10 mouse cellular contexts compared by ENCODE assay signal in genomic region chr6:126154372-126154982, GRCm38 (mm10). TPM values are rescaled to one million over a fixed set of nuclear protein-coding genes. Genes with fewer than 3 reads are reported as not detected.
DNase-seq lines count a peak whose midpoint lies in the region; ATAC-seq and TF ChIP-seq lines count a peak whose summit lies in the region.
"Had no signal": no experiment of that assay in that cellular context is flagged by ENCODE, and none has a peak within 500 bp of the region (broad histone marks: within the 10 kb centered on the region; RNA-seq: fewer than 3 reads in every experiment).

No protein-coding gene starts in this region.

- no peaks in the 10 kb centered on the region for H3K9me3 ChIP-seq in heart, embryonic 11.5 days (replicated peaks; ENCODE audit: control insufficient read depth, low read length)
- no peaks in the 10 kb centered on the region for H3K9me3 ChIP-seq in heart, embryonic 12.5 days (replicated peaks)
- no peaks in the 10 kb centered on the region for H3K9me3 ChIP-seq in lung, embryonic 14.5 days (ENCODE audit: low read depth, low read length)
- H3K9me3 ChIP-seq: stomach, embryonic 15.5 days had no signal

- no peak overlapping the region for H3K9ac ChIP-seq in heart, embryonic 11.5 days (ENCODE audit: low read depth, low read length)
- H3K9ac ChIP-seq in heart, embryonic 12.5 days, result no peak overlapping the region
- H3K9ac ChIP-seq in lung, embryonic 14.5 days, result no peak overlapping the region
- H3K9ac ChIP-seq: stomach, embryonic 15.5 days had no signal

- DNase-seq in heart, adult 18-20 months, result peak; percentile 65 to 72
- DNase-seq in brain, embryonic 14.5 days (ENCODE audit: low read depth), result peak; percentile 72
- peak; percentile 87 for DNase-seq in lung, embryonic 14.5 days
- no peak for DNase-seq in B cell, adult 2 months
- DNase-seq in layer of hippocampus, postnatal 25 days (ENCODE audit: extremely low spot score in 1 of 2, low spot score in 1 of 2), result no peak
- no peak for DNase-seq in frontal cortex, postnatal 25 days (ENCODE audit: low spot score in 2 of 2)

- no peak for ATAC-seq in heart, embryonic 11.5 days (replicated peaks; ENCODE audit: insufficient number of reproducible peaks, low FRiP score, low TSS enrichment)
- ATAC-seq in heart, embryonic 12.5 days (ENCODE audit: insufficient number of reproducible peaks, low FRiP score), result peak; percentile 68; the same call in 1 of the 2 replicates
- ATAC-seq in lung, embryonic 14.5 days (ENCODE audit: insufficient read depth), result peak; percentile 66

- peak; percentile 68; the same call in 1 of the 2 replicates for TF ChIP-seq CTCF in brain, embryonic 14.5 days (IDR thresholded peaks at IDR 0.05; ENCODE audit: borderline replicate concordance, extremely low read depth, insufficient read depth, insufficient read length)
- peak; percentile 84 for TF ChIP-seq CTCF in lung, embryonic 14.5 days (IDR thresholded peaks at IDR 0.05; ENCODE audit: low read depth)

- no peak overlapping the region for H3K27ac ChIP-seq in heart, embryonic 11.5 days (ENCODE audit: low read depth, low read length)
- H3K27ac ChIP-seq in heart, embryonic 12.5 days (ENCODE audit: poor library complexity, severe bottlenecking), result no peak overlapping the region
- H3K27ac ChIP-seq in lung, embryonic 14.5 days (ENCODE audit: low read depth), result no peak overlapping the region
- H3K27ac ChIP-seq: stomach, embryonic 15.5 days had no signal

- no peak overlapping the region for H3K4me2 ChIP-seq in heart, embryonic 11.5 days
- no peak overlapping the region for H3K4me2 ChIP-seq in heart, embryonic 12.5 days
- no peak overlapping the region for H3K4me2 ChIP-seq in lung, embryonic 14.5 days
- H3K4me2 ChIP-seq: stomach, embryonic 15.5 days had no signal

- no peak overlapping the region for H3K4me3 ChIP-seq in heart, embryonic 11.5 days (ENCODE audit: low read depth, low read length)
- H3K4me3 ChIP-seq in heart, embryonic 12.5 days, result no peak overlapping the region
- no peak overlapping the region for H3K4me3 ChIP-seq in lung, embryonic 14.5 days (ENCODE audit: low read depth, low read length)
- H3K4me3 ChIP-seq: stomach, embryonic 15.5 days had no signal

- 22% methylated on average over 8 of the region's 8 CpGs for WGBS in heart, embryonic 11.5 days (ENCODE audit: insufficient replicate concordance)
- WGBS in heart, embryonic 12.5 days, result 25% methylated on average over 8 of the region's 8 CpGs
- 25% methylated on average over 8 of the region's 8 CpGs for WGBS in lung, embryonic 14.5 days

- H3K4me1 ChIP-seq in heart, embryonic 11.5 days (ENCODE audit: control insufficient read depth, insufficient read depth, low read length), result peaks cover 4% of the 10 kb centered on the region; the same call in 1 of the 2 replicates
- H3K4me1 ChIP-seq in heart, embryonic 12.5 days (replicated peaks), result peaks cover 16% of the 10 kb centered on the region
- no peaks in the 10 kb centered on the region for H3K4me1 ChIP-seq in lung, embryonic 14.5 days (ENCODE audit: insufficient read depth)

- no peak for TF ChIP-seq POLR2A in brain, embryonic 14.5 days (IDR thresholded peaks at IDR 0.05; ENCODE audit: borderline replicate concordance, extremely low read depth, insufficient read depth, insufficient read length, poor library complexity, severe bottlenecking)

- no peaks in the 10 kb centered on the region for H3K36me3 ChIP-seq in heart, embryonic 11.5 days (ENCODE audit: control insufficient read depth, insufficient read depth, low read length)
- no peaks in the 10 kb centered on the region for H3K36me3 ChIP-seq in heart, embryonic 12.5 days
- H3K36me3 ChIP-seq in lung, embryonic 14.5 days (ENCODE audit: insufficient read depth), result no peaks in the 10 kb centered on the region
- H3K36me3 ChIP-seq: G1E; stomach, embryonic 15.5 days had no signal

- no peaks in the 10 kb centered on the region for H3K27me3 ChIP-seq in heart, embryonic 11.5 days (ENCODE audit: control insufficient read depth, insufficient read depth, low read length)
- H3K27me3 ChIP-seq in heart, embryonic 12.5 days (replicated peaks), result no peaks in the 10 kb centered on the region
- H3K27me3 ChIP-seq in lung, embryonic 14.5 days (ENCODE audit: insufficient read depth, low read length), result no peaks in the 10 kb centered on the region
- H3K27me3 ChIP-seq: stomach, embryonic 15.5 days had no signal

RNA-seq across cellular contexts. Expression of gene Ntf3, which starts 12.2 kb away (rescaled TPM):
- 1 to 10 TPM; 2.8 to 3.4 TPM for total RNA-seq in heart, adult 18-20 months (2021)
- polyA plus RNA-seq in heart, embryonic 11.5 days (2014; fragmentation: Nextera tagmentation; extraction: Ambion mirVana), result 8.6 and 8.8 TPM in 2 replicates
- 1.3 and 2.2 TPM in 2 replicates for polyA plus RNA-seq in brain, embryonic 14.5 days (2012; rRNA removed)
- 8.2 and 8.9 TPM in 2 replicates for polyA plus RNA-seq in heart, embryonic 12.5 days (2016; fragmentation: Nextera tagmentation; extraction: Ambion mirVana)
- polyA plus RNA-seq in lung, embryonic 14.5 days (2014; fragmentation: Nextera tagmentation; extraction: Ambion mirVana), result 4.3 and 4.7 TPM in 2 replicates
- 10 to 100 TPM; 13.2 to 14.0 TPM for total RNA-seq in layer of hippocampus, postnatal 25 days (2021)
- total RNA-seq: G1E had no signal
- polyA plus RNA-seq: G1E had no signal

Comparison
In these comparisons a context has a peak if more than half of its experiments do, and no peak if none do; other contexts are left out.
1. DNase-seq: peak in heart, adult 18-20 months (2 of 2), brain, embryonic 14.5 days (single experiment) and lung, embryonic 14.5 days (single experiment); none in B cell, adult 2 months (0 of 2), layer of hippocampus, postnatal 25 days (0 of 2) and frontal cortex, postnatal 25 days (0 of 2).